Mouse (Mus musculus) thymus, adult 2 months (tissue): Measurements from ENCODE around the gene Gstt2. TPM values are rescaled to one million over a fixed set of nuclear protein-coding genes. Genes with fewer than 3 reads are reported as not detected.

Experiments used
- DNase-seq: peaks from one replicate; pipeline ENCODE4 v3.0.0; 2021
- H3K27ac ChIP-seq: fragments of 200-500 bp; 2 replicates; pipeline ENCODE4 v1.5.1; 2012; ENCODE audit warnings: low read length, control low read depth; ENCODE audit not compliant: control insufficient read depth, insufficient read depth
- H3K27me3 ChIP-seq: fragments of 200-500 bp; 2 replicates; pipeline ENCODE4 v1.6.1; 2012; ENCODE audit warnings: mild to moderate bottlenecking, low read length, moderate library complexity, mixed read lengths; ENCODE audit not compliant: control insufficient read depth, insufficient read depth
- H3K36me3 ChIP-seq: fragments of 200-500 bp; 2 replicates; pipeline ENCODE4 v1.6.1; 2012; ENCODE audit warnings: mild to moderate bottlenecking, low read length, moderate library complexity; ENCODE audit not compliant: control insufficient read depth, insufficient read depth
- H3K4me1 ChIP-seq: fragments of 200-500 bp; replicated peaks from 2 replicates; pipeline ENCODE4 v1.6.1; 2012; ENCODE audit warnings: low read length; ENCODE audit not compliant: control insufficient read depth, insufficient read depth
- H3K4me3 ChIP-seq: fragments of 200-500 bp; 2 replicates; pipeline ENCODE4 v1.5.1; 2012; ENCODE audit warnings: mild to moderate bottlenecking, low read length, control low read depth, moderate library complexity; ENCODE audit not compliant: control insufficient read depth, insufficient read depth
- CTCF ChIP-seq: fragments of 200-500 bp; IDR thresholded peaks from 2 replicates; pipeline ENCODE4 v1.5.1; 2012; ENCODE audit warnings: mild to moderate bottlenecking, control low read depth, low read length, moderate library complexity, borderline replicate concordance; ENCODE audit not compliant: control insufficient read depth, poor library complexity, insufficient read depth; ENCODE audit errors: extremely low read depth
- POLR2A ChIP-seq: fragments of 200-500 bp; IDR thresholded peaks from 2 replicates; pipeline ENCODE4 v1.6.1; 2012; ENCODE audit warnings: mild to moderate bottlenecking, low read length, control low read depth, moderate library complexity; ENCODE audit not compliant: control insufficient read depth, poor library complexity, insufficient read depth; ENCODE audit errors: extremely low read depth
- WGBS: fragments of 180-500 bp; shearing (Covaris S2); methylation state at CpG from one replicate; pipeline ENCODE4 v1.1.7; 2018; 5-methylcytosine and 5-hydroxymethylcytosine counted together
- polyA plus RNA-seq: library from polyadenylated mRNA; depleted of rRNA; stranded (reverse); fragments of >200 nt; gene quantifications from 2 replicates; pipeline ENCODE4 v1.2.3, GENCODE M21; 2012

Gene Gstt2
- polyA plus RNA-seq, 1 experiment: 216 TPM

DNA sequence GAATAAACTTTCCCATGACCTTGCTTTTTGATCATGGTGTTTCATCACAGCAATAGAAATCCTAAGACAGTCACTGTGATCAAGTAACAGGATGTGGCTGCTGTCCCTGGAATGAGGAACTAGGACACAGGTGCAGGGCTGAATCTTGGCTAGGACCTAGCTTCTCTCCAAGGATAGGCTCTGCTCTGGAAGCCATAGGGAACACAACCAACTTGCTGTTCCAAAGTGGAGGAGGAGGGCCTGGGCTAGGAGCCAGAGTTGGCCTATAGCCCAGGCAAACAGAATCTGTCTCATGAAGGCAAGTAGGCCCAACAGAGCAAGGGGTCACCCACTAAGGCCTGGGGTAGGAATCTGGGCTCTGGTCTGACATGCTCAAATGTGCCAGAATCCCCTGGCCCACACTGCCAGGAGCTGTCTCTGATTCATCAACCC is 8.7 kb downstream of the Gstt2 start:
- Histone ChIP-seq H3K36me3 (no peaks in the 10 kb centered on the region), H3K4me1 (peaks cover 10% of the 10 kb centered on the region), H3K27ac (no peak overlapping the region), H3K4me3 (no peak overlapping the region), H3K27me3 (no peaks in the 10 kb centered on the region)
- TF ChIP-seq CTCF (no peak), POLR2A (no peak)
- DNase-seq: no peak

DNA sequence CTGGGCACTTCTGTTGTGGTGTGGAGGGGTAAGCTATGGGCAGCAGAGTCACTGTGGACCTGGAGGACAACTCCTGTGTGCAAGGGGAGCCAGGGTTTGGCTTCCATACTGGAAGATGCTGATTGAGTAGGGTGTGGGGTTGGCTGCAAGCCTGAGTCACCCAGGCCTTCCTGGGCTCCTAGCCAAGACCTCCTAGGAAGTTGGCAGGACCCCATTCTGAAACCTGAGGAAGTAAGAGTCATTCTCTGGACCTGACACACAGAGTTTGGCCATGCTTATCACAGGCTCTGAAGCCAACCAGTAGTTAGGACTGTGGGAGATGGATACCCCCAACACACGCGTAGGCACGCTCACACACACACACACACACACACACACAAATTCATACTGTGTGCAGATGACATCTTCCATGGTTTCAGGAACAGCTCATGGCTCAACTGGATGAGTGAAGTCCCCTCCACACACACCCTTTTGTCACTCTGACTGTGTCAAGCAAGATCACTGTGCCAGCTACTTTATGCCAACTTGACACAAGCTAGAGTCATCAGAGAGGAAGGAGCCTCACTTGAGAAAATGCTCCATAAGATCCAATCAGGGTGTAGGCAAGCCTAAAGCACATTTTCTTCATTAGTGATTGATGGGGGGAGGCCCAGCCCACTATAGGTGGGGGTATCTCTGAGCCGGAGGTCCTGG is 9.4 kb downstream of the Gstt2 start:
- H3K4me1 ChIP-seq: peaks cover 5% of the 10 kb centered on the region; the same call in 1 of the 2 replicates
- no peak for DNase-seq
- 100% methylated on average over 4 of the region's 4 CpGs for WGBS
- no peaks in the 10 kb centered on the region for H3K27me3 ChIP-seq
- no peaks in the 10 kb centered on the region for H3K36me3 ChIP-seq
- no peak for TF ChIP-seq POLR2A
- TF ChIP-seq CTCF: no peak
- no peak overlapping the region for H3K4me3 ChIP-seq
- H3K27ac ChIP-seq: no peak overlapping the region

DNA sequence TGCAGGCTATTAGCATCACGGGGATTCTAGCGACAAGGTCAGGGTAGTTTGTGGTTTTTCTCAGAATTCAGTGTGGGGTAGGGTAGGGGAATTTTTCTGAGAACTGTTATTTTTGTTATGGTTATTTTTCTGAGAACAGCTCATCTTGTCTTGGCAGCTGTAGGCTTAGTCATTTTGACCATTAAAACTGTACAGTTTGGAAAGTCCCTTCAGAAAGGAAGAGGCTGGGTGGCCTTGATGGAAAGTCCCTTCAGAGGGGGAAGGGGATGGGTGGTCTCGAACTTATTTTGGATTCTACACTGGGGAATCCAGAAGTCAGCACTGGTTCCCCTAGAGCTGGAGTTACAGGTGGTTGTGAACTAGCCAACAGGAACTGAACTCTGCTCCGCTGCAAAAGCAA is 12.7 kb downstream of the Gstt2 start:
- no peak overlapping the region for H3K4me3 ChIP-seq

DNA sequence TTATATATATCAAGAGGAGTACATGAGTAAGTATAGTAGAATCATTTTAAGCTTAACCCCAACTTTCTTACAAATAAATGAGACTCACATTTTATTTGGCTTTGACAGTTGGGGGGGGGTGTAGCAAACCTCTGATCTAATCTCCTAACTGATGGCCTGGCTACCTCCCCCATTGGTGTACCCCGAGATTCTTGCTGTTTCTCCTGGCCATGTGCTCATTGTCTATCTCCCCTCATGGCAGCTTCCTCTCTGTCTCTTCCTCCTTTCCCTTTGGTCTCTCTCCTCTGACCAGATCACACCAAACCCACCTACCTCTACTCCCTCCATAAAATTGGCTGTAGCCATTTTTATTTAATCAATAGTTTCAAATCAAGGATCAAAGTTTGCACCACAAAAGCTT is 13.4 kb downstream of the Gstt2 start:
- Histone ChIP-seq H3K27ac (no peak overlapping the region), H3K36me3 (no peaks in the 10 kb centered on the region), H3K27me3 (no peaks in the 10 kb centered on the region), H3K4me3 (no peak overlapping the region), H3K4me1 (no peaks in the 10 kb centered on the region; the same call in 1 of the 2 replicates)
- TF ChIP-seq POLR2A: no peak
- no peak for TF ChIP-seq CTCF
- no peak for DNase-seq
- WGBS: 77% methylated on average over 1 of the region's 1 CpGs

More for the DNA sequence above, 12.7 kb downstream of the Gstt2 start:
- H3K27me3 ChIP-seq: no peaks in the 10 kb centered on the region
- WGBS: 47% methylated on average over 4 of the region's 4 CpGs
- DNase-seq: no peak
- no peaks in the 10 kb centered on the region; the same call in 1 of the 2 replicates for H3K4me1 ChIP-seq
- no peaks in the 10 kb centered on the region for H3K36me3 ChIP-seq
- TF ChIP-seq POLR2A (no peak), CTCF (no peak)
- no peak overlapping the region for H3K27ac ChIP-seq

DNA sequence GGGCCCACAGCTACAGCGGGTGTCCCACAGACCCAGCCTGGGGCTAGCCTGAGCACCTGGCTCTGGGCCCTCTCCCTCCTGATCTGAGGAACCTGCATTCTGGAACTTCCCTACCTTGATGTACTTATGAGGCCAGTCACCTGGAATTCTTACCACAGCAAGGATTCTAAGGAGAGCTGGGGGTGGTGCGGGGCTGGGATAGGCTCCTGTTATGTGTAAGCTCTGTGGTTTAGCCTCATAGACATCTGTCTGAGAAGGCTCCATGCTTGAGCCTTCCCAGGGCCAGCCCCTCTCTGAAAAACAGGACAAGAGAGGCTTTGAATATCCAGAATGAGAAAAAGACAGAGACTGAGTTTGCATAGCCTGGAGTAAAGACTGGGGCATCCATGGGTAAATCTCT is 14.8 kb downstream of the Gstt2 start, which contains the start of gene Gstt4:
Gene Gstt4, minus strand, starts transcription at position 101 of the 400 bp plus-strand sequence.
- Histone ChIP-seq H3K27me3 (no peaks in the 10 kb centered on the region), H3K4me3 (no peak within 1 kb of the TSS), H3K36me3 (no peaks in the 10 kb centered on the region), H3K4me1 (no peaks in the 10 kb centered on the region; the same call in 1 of the 2 replicates), H3K27ac (no peak within 1 kb of the TSS)
- DNase-seq: no peak
- no peak for TF ChIP-seq CTCF
- 95% methylated on average over 2 of the region's 2 CpGs for WGBS

DNA sequence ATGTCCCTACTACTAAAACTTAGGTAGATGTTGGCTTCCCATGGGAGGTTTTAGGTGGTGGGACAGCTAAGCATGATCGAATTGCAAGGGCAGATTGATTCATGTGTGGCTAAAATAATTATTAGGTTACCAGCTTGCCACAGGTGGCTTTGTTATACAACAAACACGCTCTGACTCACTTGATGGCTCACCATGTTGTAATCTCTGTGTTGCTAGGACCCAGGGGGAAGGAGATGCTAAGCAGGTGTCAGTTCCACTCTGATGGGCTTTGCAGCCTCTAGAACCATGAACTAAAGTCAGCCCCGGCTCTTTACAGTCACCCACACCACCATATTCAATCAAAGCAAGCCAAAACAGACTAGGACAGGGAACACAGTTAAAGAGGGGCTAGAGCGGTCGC is 17.3 kb downstream of the Gstt2 start:
- 96% methylated on average over 5 of the region's 5 CpGs for WGBS

More for the DNA sequence above, 17.3 kb downstream of the Gstt2 start:
- Histone ChIP-seq H3K4me3 (no peak overlapping the region), H3K36me3 (no peaks in the 10 kb centered on the region), H3K27me3 (no peaks in the 10 kb centered on the region), H3K4me1 (no peaks in the 10 kb centered on the region), H3K27ac (no peak overlapping the region)
- DNase-seq: no peak
- TF ChIP-seq CTCF: no peak
- no peak for TF ChIP-seq POLR2A
